30 mouse cellular contexts compared by ENCODE assay signal in the genomic region with DNA sequence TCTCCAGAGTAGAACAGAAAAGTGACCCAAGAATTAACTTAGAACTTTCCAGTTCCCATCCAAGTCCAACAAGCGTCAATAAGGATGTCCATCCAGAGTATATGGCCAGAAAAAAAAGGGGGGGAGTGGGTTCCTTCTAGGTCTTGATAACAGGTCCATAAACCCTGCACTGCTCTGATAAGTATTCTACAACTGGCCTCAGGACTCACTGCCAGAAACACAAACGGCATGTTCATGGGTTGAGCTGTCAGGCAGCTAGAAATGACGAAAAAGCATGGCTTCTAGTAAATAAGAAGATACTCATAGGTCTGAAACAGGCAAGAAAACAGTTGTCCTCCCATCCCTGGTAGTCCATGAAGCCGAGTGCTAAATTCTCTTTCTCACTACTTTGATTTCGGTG. TPM values are rescaled to one million over a fixed set of nuclear protein-coding genes. Genes with fewer than 3 reads are reported as not detected.
DNase-seq lines count a peak whose midpoint lies in the region; ATAC-seq and TF ChIP-seq lines count a peak whose summit lies in the region.
"Had no signal": no experiment of that assay in that cellular context is flagged by ENCODE, and none has a peak within 500 bp of the region (broad histone marks: within the 10 kb centered on the region; RNA-seq: fewer than 3 reads in every experiment).

No protein-coding gene starts in this region.

- ATAC-seq in heart, embryonic 14.5 days (ENCODE audit: insufficient number of reproducible peaks, insufficient read depth, low FRiP score, low read depth), result no peak
- ATAC-seq in erythroid progenitor cell, adult 5-6 weeks (replicated peaks; ENCODE audit: low FRiP score, poor library complexity, severe bottlenecking), result 0 out of 2 replicates have a peak, but pooled peaks have one; percentile 14
- peak; percentile 78 for ATAC-seq in liver, embryonic 12.5 days
- no peak for ATAC-seq in liver, postnatal 0 days
- no peak for ATAC-seq in megakaryocyte, adult 5-6 weeks (ENCODE audit: poor library complexity, severe bottlenecking)
- ATAC-seq: activated CD4-positive, CD25-positive, alpha-beta regulatory T cell, adult 4 months; CD4-positive, CD25-positive, alpha-beta regulatory T cell, adult 4 months; forebrain, embryonic 15.5 days; hindbrain, postnatal 0 days; intestine, embryonic 15.5 days had no signal

- H3K36me3 ChIP-seq in heart, embryonic 14.5 days (ENCODE audit: control insufficient read depth, insufficient read depth, low read length), result no peaks in the 10 kb centered on the region
- H3K36me3 ChIP-seq in liver, embryonic 12.5 days, result no peaks in the 10 kb centered on the region
- H3K36me3 ChIP-seq in liver, postnatal 0 days (replicated peaks; ENCODE audit: insufficient read depth, low read length), result no peaks in the 10 kb centered on the region
- H3K36me3 ChIP-seq: forebrain, embryonic 15.5 days; hindbrain, embryonic 12.5 days; intestine, embryonic 15.5 days; limb, embryonic 13.5 days; midbrain, embryonic 12.5 days; neural tube, embryonic 12.5 days had no signal

- H3K4me2 ChIP-seq in heart, embryonic 14.5 days (ENCODE audit: low read length), result peak overlapping the region; percentile 32
- peak overlapping the region; percentile 61 for H3K4me2 ChIP-seq in liver, embryonic 12.5 days
- H3K4me2 ChIP-seq in liver, postnatal 0 days (ENCODE audit: low read depth, low read length), result 0 out of 2 replicates have a peak overlapping the region, but pooled peaks have one; percentile 16
- H3K4me2 ChIP-seq: forebrain, embryonic 15.5 days; hindbrain, embryonic 12.5 days; intestine, embryonic 15.5 days; limb, embryonic 13.5 days; midbrain, embryonic 12.5 days; neural tube, embryonic 12.5 days had no signal

- TF ChIP-seq CTCF in liver, postnatal 0 days (IDR thresholded peaks at IDR 0.05; ENCODE audit: low read depth), result no peak

- 55% methylated on average over 5 of the region's 5 CpGs for WGBS in heart, embryonic 14.5 days
- WGBS in liver, embryonic 12.5 days (ENCODE audit: insufficient replicate concordance), result 39% methylated on average over 5 of the region's 5 CpGs
- 64% methylated on average over 5 of the region's 5 CpGs for WGBS in liver, postnatal 0 days (ENCODE audit: insufficient replicate concordance)

- no peaks in the 10 kb centered on the region for H3K27me3 ChIP-seq in heart, embryonic 14.5 days (ENCODE audit: control insufficient read depth, insufficient read depth, low read length)
- no peaks in the 10 kb centered on the region for H3K27me3 ChIP-seq in liver, embryonic 12.5 days (replicated peaks)
- no peaks in the 10 kb centered on the region for H3K27me3 ChIP-seq in liver, postnatal 0 days (ENCODE audit: insufficient read depth, low read length)
- H3K27me3 ChIP-seq: forebrain, embryonic 15.5 days; hindbrain, embryonic 12.5 days; intestine, embryonic 15.5 days; midbrain, embryonic 12.5 days; neural tube, embryonic 12.5 days had no signal

- H3K4me3 ChIP-seq in heart, embryonic 14.5 days (ENCODE audit: control insufficient read depth in 1 of 2, insufficient read depth in 1 of 2, low read depth in 1 of 2, low read length in 2 of 2), result no peak overlapping the region
- H3K4me3 ChIP-seq in liver, embryonic 12.5 days, result peak overlapping the region; percentile 23; the same call in 1 of the 2 replicates
- no peak overlapping the region for H3K4me3 ChIP-seq in liver, postnatal 0 days (ENCODE audit: low read depth, low read length)
- H3K4me3 ChIP-seq: forebrain, embryonic 15.5 days; gastrocnemius, adult 2 months; hindbrain, embryonic 12.5 days; intestine, embryonic 15.5 days; left cerebral cortex, adult 2 months; limb, embryonic 13.5 days; midbrain, embryonic 12.5 days; myocyte; neural tube, embryonic 12.5 days had no signal

- no peak overlapping the region for H3K27ac ChIP-seq in heart, embryonic 14.5 days (replicated peaks in 1 of 2; ENCODE audit: control insufficient read depth in 1 of 2, insufficient read depth in 1 of 2, low read depth in 2 of 2, low read length in 2 of 2)
- peak overlapping the region; percentile 77; the same call in 1 of the 2 replicates for H3K27ac ChIP-seq in liver, embryonic 12.5 days
- no peak overlapping the region for H3K27ac ChIP-seq in liver, postnatal 0 days (ENCODE audit: low read depth)
- H3K27ac ChIP-seq: forebrain, embryonic 15.5 days; gastrocnemius, adult 2 months; hindbrain, embryonic 12.5 days; hindbrain, postnatal 0 days; intestine, embryonic 15.5 days; left cerebral cortex, adult 2 months; limb, embryonic 13.5 days; macrophage; midbrain, embryonic 12.5 days; neural tube, embryonic 12.5 days; stomach, postnatal 0 days had no signal

- H3K9ac ChIP-seq in heart, embryonic 14.5 days (ENCODE audit: low read length), result no peak overlapping the region
- H3K9ac ChIP-seq in liver, embryonic 12.5 days, result no peak overlapping the region; the same call in 1 of the 2 replicates
- no peak overlapping the region for H3K9ac ChIP-seq in liver, postnatal 0 days (replicated peaks)
- H3K9ac ChIP-seq: forebrain, embryonic 15.5 days; hindbrain, embryonic 12.5 days; intestine, embryonic 15.5 days; limb, embryonic 13.5 days; midbrain, embryonic 12.5 days; neural tube, embryonic 12.5 days had no signal

- intact Hi-C loops in heart, postnatal 10 days (cut with DNase I), result no loop called here

- peak; percentile 50 for TF ChIP-seq EP300 in liver, postnatal 0 days (IDR thresholded peaks at IDR 0.05; ENCODE audit: low read depth)

- DNase-seq in heart, postnatal 10 days, result no peak
- DNase-seq in liver, postnatal 0 days, result no peak
- DNase-seq in layer of hippocampus, postnatal 14 days (ENCODE audit: low spot score in 2 of 2), result no peak
- DNase-seq: cerebellum, adult 2 months; cerebellum, postnatal 14 days; gastrocnemius, adult 2 months; gastrocnemius, postnatal 36 days; heart, postnatal 14 days; lung, adult 2 months; lung, postnatal 10 days; right cerebral cortex, postnatal 4 days; thymus, adult 18-20 months; thymus, postnatal 36 days had no signal

- H3K4me1 ChIP-seq in heart, embryonic 14.5 days (ENCODE audit: control insufficient read depth in 2 of 2, insufficient read depth in 2 of 2, low read length in 2 of 2), result peaks cover 5 to 7% of the 10 kb centered on the region in 2 experiments
- peaks cover 52% of the 10 kb centered on the region for H3K4me1 ChIP-seq in liver, embryonic 12.5 days
- H3K4me1 ChIP-seq in liver, postnatal 0 days (ENCODE audit: insufficient read depth), result no peaks in the 10 kb centered on the region
- H3K4me1 ChIP-seq: hindbrain, embryonic 12.5 days; intestine, embryonic 15.5 days; limb, embryonic 13.5 days; midbrain, embryonic 12.5 days; neural tube, embryonic 12.5 days had no signal

- H3K9me3 ChIP-seq in heart, embryonic 14.5 days (ENCODE audit: control insufficient read depth, low read length), result no peaks in the 10 kb centered on the region
- H3K9me3 ChIP-seq in liver, embryonic 12.5 days (replicated peaks), result no peaks in the 10 kb centered on the region
- no peaks in the 10 kb centered on the region for H3K9me3 ChIP-seq in liver, postnatal 0 days (ENCODE audit: low read length)
- H3K9me3 ChIP-seq: forebrain, embryonic 15.5 days; hindbrain, embryonic 12.5 days; intestine, embryonic 15.5 days; limb, embryonic 13.5 days; midbrain, embryonic 12.5 days; neural tube, embryonic 12.5 days had no signal

RNA-seq across cellular contexts. Expression of a gene that starts 13.5 kb away (rescaled TPM):
- 41.4 and 46.5 TPM in 2 replicates for polyA plus RNA-seq in heart, embryonic 14.5 days (2014; fragmentation: Nextera tagmentation; extraction: Ambion mirVana)
- total RNA-seq in heart, postnatal 10 days (2021), result 10 to 100 TPM; 51.6 to 55.4 TPM
- total RNA-seq in erythroid progenitor cell, adult 5-6 weeks (2015; ENCODE audit: low replicate concordance), result 10.1 and 17.6 TPM in 2 replicates
- 6.8 and 7.1 TPM in 2 replicates for total RNA-seq in erythroid progenitor cell, adult 5-6 weeks (2017; ENCODE audit: low replicate concordance)
- polyA plus RNA-seq in liver, embryonic 12.5 days (2016; fragmentation: Nextera tagmentation; extraction: Ambion mirVana), result 6.3 and 7.2 TPM in 2 replicates
- 15.8 and 19.7 TPM in 2 replicates for polyA plus RNA-seq in liver, postnatal 0 days (2015; fragmentation: Nextera tagmentation; extraction: Ambion mirVana)
- total RNA-seq in layer of hippocampus, postnatal 14 days (2021), result 10 to 100 TPM; 29.8 to 31.3 TPM
- 1.0 and 1.9 TPM in 2 replicates for total RNA-seq in megakaryocyte, adult 5-6 weeks (2015)
- total RNA-seq in megakaryocyte, adult 5-6 weeks (2017), result 0.37 and 0.40 TPM in 2 replicates
- polyA plus RNA-seq: CD4-positive, CD25-positive, alpha-beta regulatory T cell, adult 4 months; macrophage had no signal

Comparison
In these comparisons a context has a peak if more than half of its experiments do, and no peak if none do; other contexts are left out.
1. ATAC-seq: peak in erythroid progenitor cell, adult 5-6 weeks (single experiment) and liver, embryonic 12.5 days (single experiment); none in heart, embryonic 14.5 days (single experiment), liver, postnatal 0 days (single experiment) and megakaryocyte, adult 5-6 weeks (single experiment).
2. Peak in every context shown above with its lines, with median percentiles within 50 percentile points of each other: H3K4me2 ChIP-seq.